Mouse (Mus musculus) C2C12 (cell line): Measurements from ENCODE around the gene Axin2. TPM values are rescaled to one million over a fixed set of nuclear protein-coding genes. Genes with fewer than 3 reads are reported as not detected.

Experiments used
- H3K27me3 ChIP-seq: one replicate; pipeline ENCODE4 v1.6.1; 2011; ENCODE audit not compliant: control insufficient read depth, insufficient read depth, insufficient read length
- H3K36me3 ChIP-seq: one replicate; pipeline ENCODE4 v1.6.1; 2011; ENCODE audit not compliant: control insufficient read depth, insufficient read depth
- H3K4me3 ChIP-seq: one replicate; pipeline ENCODE4 v1.5.1; 2011; ENCODE audit warnings: mild to moderate bottlenecking, control low read depth; ENCODE audit not compliant: poor library complexity, insufficient read depth, severe bottlenecking
- H3K79me2 ChIP-seq: one replicate; pipeline ENCODE4 v1.6.1; 2011; ENCODE audit not compliant: control insufficient read depth, insufficient read depth
- H3K79me3 ChIP-seq: one replicate; pipeline ENCODE4 v1.6.1; 2011; ENCODE audit warnings: low read depth, control low read depth
- H3ac ChIP-seq: one replicate; pipeline ENCODE3; 2011; ENCODE audit warnings: low read depth; ENCODE audit not compliant: control insufficient read depth, insufficient read length
- CEBPB ChIP-seq: IDR thresholded peaks from one replicate; pipeline ENCODE4 v1.6.1; 2011; ENCODE audit warnings: low read depth, mild to moderate bottlenecking, control low read depth, moderate library complexity
- CTCF ChIP-seq: IDR thresholded peaks from one replicate; pipeline ENCODE4 v1.5.1; 2011; ENCODE audit not compliant: control insufficient read depth, insufficient read depth, insufficient read length
- FOSL1 ChIP-seq: IDR thresholded peaks from one replicate; pipeline ENCODE4 v1.8.0; 2011; ENCODE audit warnings: mild to moderate bottlenecking, low read length; ENCODE audit not compliant: poor library complexity, insufficient read depth, severe bottlenecking
- MAX ChIP-seq: IDR thresholded peaks from one replicate; pipeline ENCODE4 v1.6.1; 2011; ENCODE audit warnings: mild to moderate bottlenecking, control low read depth
- MYOD1 ChIP-seq: IDR thresholded peaks from one replicate; pipeline ENCODE4 v1.6.1; 2011; ENCODE audit warnings: low read depth; ENCODE audit not compliant: control insufficient read depth, insufficient read length
- MYOG ChIP-seq: IDR thresholded peaks from one replicate; pipeline ENCODE4 v1.6.1; 2011; ENCODE audit not compliant: control insufficient read depth, insufficient read length; ENCODE audit errors: extremely low read depth
- USF1 ChIP-seq: IDR thresholded peaks from one replicate; pipeline ENCODE4 v1.6.1; 2011; ENCODE audit warnings: low read depth, mild to moderate bottlenecking, control low read depth, moderate library complexity
- polyA plus RNA-seq: library from polyadenylated mRNA; unstranded; fragments of >200 nt; fragmentation: generic; extraction: Trizol; gene quantifications from one replicate; pipeline ENCODE4 v1.2.1, GENCODE M21; 2012; ENCODE audit warnings: missing spikeins

Gene Axin2
- polyA plus RNA-seq, 1 experiment, result 0.16 TPM

GRCm38 (mm10) chr11:108987226-108987625 lies 67.1 kb downstream of the Axin2 start:
- H3K27me3 ChIP-seq, result no peaks in the 10 kb centered on the region

GRCm38 (mm10) chr11:108987705-108988104 lies 67.6 kb downstream of the Axin2 start:
- Histone ChIP-seq H3K79me3 (no peaks in the 10 kb centered on the region), H3K27me3 (no peaks in the 10 kb centered on the region), H3ac (no peak overlapping the region), H3K79me2 (no peaks in the 10 kb centered on the region), H3K36me3 (no peaks in the 10 kb centered on the region), H3K4me3 (no peak overlapping the region)
- no peak for TF ChIP-seq MAX
- TF ChIP-seq MYOG, result no peak
- TF ChIP-seq USF1, result no peak
- TF ChIP-seq MYOD1, result no peak
- no peak for TF ChIP-seq CTCF
- no peak for TF ChIP-seq CEBPB
- TF ChIP-seq FOSL1, result no peak

More at GRCm38 (mm10) chr11:108987226-108987625, 67.1 kb downstream of the Axin2 start:
- TF ChIP-seq MYOD1, result no peak
- no peak for TF ChIP-seq FOSL1
- TF ChIP-seq CTCF, result no peak
- TF ChIP-seq CEBPB, result no peak
- no peak for TF ChIP-seq MYOG
- no peak for TF ChIP-seq MAX
- TF ChIP-seq USF1, result no peak
- H3K79me3 ChIP-seq, result no peaks in the 10 kb centered on the region
- no peaks in the 10 kb centered on the region for H3K79me2 ChIP-seq
- H3K4me3 ChIP-seq, result no peak overlapping the region
- no peak overlapping the region for H3ac ChIP-seq
- H3K36me3 ChIP-seq, result no peaks in the 10 kb centered on the region

- Histone ChIP-seq H3K36me3 (no peaks in the 10 kb centered on the region), H3ac (no peak overlapping the region)
- no peak for TF ChIP-seq MAX
- no peak for TF ChIP-seq MYOD1
- TF ChIP-seq USF1, result no peak
- no peak for TF ChIP-seq FOSL1
- TF ChIP-seq CTCF, result no peak
- no peak for TF ChIP-seq CEBPB
- TF ChIP-seq MYOG, result no peak
Measured at GRCm38 (mm10) chr11:108988258-108988657, 68.1 kb downstream of the Axin2 start.

DNA sequence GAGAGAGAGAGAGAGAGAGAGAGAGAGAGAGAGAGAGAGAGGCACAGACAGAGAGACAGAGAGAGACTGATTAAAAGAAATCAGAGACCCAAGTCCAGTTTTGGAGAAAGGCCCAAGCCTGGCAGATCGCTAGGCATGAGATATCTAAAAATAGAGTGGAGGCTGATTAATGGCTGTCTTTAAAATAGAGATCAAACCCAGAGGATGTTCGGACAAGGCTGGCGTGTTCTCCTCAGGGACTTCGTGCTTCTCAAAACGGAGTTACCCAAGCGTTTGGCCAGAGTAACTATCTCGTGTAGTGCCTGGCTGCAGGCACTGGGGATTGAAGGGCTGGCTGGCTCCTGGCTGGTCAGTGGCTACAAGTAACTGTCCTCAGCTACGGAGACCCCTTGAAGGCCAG lies 69.8 kb downstream of the Axin2 start:
- Histone ChIP-seq H3ac (no peak overlapping the region), H3K27me3 (no peaks in the 10 kb centered on the region), H3K79me3 (no peaks in the 10 kb centered on the region), H3K36me3 (no peaks in the 10 kb centered on the region), H3K4me3 (no peak overlapping the region), H3K79me2 (no peaks in the 10 kb centered on the region)
- TF ChIP-seq MYOD1, result no peak
- TF ChIP-seq MAX, result no peak
- no peak for TF ChIP-seq MYOG
- TF ChIP-seq USF1, result no peak
- TF ChIP-seq CTCF, result no peak
- no peak for TF ChIP-seq FOSL1
- no peak for TF ChIP-seq CEBPB

More at GRCm38 (mm10) chr11:108988258-108988657, 68.1 kb downstream of the Axin2 start:
- no peaks in the 10 kb centered on the region for H3K27me3 ChIP-seq
- H3K4me3 ChIP-seq, result no peak overlapping the region
- no peaks in the 10 kb centered on the region for H3K79me3 ChIP-seq
- no peaks in the 10 kb centered on the region for H3K79me2 ChIP-seq

DNA sequence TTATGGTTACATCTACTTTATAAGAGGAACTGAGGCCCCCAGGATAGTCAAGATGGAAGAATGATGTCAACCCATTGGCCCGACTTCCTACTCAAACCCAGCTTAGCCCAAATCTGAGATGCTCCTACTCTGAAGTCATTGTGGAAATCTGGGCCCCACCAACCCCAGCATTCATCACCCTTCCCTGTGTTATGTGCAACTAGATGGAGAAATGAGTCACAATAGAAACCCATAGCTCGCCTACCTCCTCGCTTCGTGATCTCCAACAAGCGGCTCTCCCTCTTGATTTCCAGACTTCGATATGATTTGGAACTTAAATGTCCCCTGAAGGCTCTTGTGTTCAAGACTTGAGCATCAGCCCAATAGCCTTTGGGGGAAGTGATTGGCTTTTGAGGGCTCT lies 73.3 kb downstream of the Axin2 start:
- no peak overlapping the region for H3ac ChIP-seq
- TF ChIP-seq USF1 (no peak), CEBPB (no peak), FOSL1 (no peak), CTCF (no peak), MYOG (no peak), MYOD1 (no peak), MAX (no peak)
- H3K27me3 ChIP-seq, result no peaks in the 10 kb centered on the region
- no peaks in the 10 kb centered on the region for H3K36me3 ChIP-seq
- no peak overlapping the region for H3K4me3 ChIP-seq
- no peaks in the 10 kb centered on the region for H3K79me2 ChIP-seq
- H3K79me3 ChIP-seq, result no peaks in the 10 kb centered on the region
